Mouse (Mus musculus): Measurements from ENCODE around the gene Zdhhc14.

DNA sequence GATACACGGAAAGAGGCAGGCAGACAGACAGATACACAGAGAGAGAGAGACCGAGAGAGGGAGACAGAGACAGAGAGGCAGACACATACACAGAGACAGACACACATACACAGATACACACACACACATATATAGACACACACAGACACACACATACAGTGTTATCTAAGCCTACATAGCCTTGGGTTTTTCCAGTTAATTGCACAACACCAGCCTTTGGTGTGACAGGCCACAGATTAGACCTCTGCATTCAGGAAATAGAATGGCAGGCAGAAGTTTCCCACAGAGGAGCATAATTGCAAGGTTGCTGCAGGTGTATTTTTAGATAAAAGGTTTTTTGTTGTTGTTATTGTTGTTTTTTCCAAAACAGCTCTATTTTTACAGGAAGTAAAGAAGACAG lies 195.9 kb downstream of the Zdhhc14 start:
- TF ChIP-seq POLR2A (IDR thresholded peaks at IDR 0.05; ENCODE audit: low read depth, low read length) (no peak), CTCF (IDR thresholded peaks at IDR 0.05; ENCODE audit: extremely low read depth, insufficient read depth, insufficient read length, insufficient replicate concordance) (no peak)

Measured in spleen, adult 2 months (tissue).